Mouse (Mus musculus) embryonic facial prominence, embryonic 13.5 days (tissue): ENCODE measurements around the gene L3mbtl1. TPM values are rescaled to one million over a fixed set of nuclear protein-coding genes. Genes with fewer than 3 reads are reported as not detected.

Experiments used
- ATAC-seq: fragments of 200-750 bp; cut with Nextera tagmentation; 2 replicates; pipeline ENCODE4 v1.8.0; 2017; ENCODE audit warnings: low read depth; ENCODE audit not compliant: insufficient number of reproducible peaks, insufficient read depth, low FRiP score, low TSS enrichment
- H3K27ac ChIP-seq: fragments of 300-500 bp; sonication (generic); 2 replicates; pipeline ENCODE4 v1.5.1; 2015; ENCODE audit warnings: moderate library complexity, mild to moderate bottlenecking, inconsistent platforms
- H3K27me3 ChIP-seq: fragments of 300-500 bp; sonication (generic); 2 replicates; pipeline ENCODE4 v1.6.1; 2015; ENCODE audit warnings: mild to moderate bottlenecking, inconsistent platforms
- H3K36me3 ChIP-seq: fragments of 300-500 bp; sonication (generic); 2 replicates; pipeline ENCODE4 v1.6.1; 2015; ENCODE audit warnings: mild to moderate bottlenecking, inconsistent platforms
- H3K4me1 ChIP-seq: fragments of 300-500 bp; sonication (generic); 2 replicates; pipeline ENCODE4 v1.6.1; 2015; ENCODE audit warnings: inconsistent platforms
- H3K4me2 ChIP-seq: fragments of 300-500 bp; sonication (generic); 2 replicates; pipeline ENCODE4 v1.6.1; 2015; ENCODE audit warnings: moderate library complexity, mild to moderate bottlenecking, inconsistent platforms
- H3K4me3 ChIP-seq: fragments of 300-500 bp; sonication (generic); 2 replicates; pipeline ENCODE4 v1.5.1; 2015; ENCODE audit warnings: mild to moderate bottlenecking, inconsistent platforms
- H3K9ac ChIP-seq: fragments of 300-500 bp; sonication (generic); 2 replicates; pipeline ENCODE4 v1.6.1; 2015; ENCODE audit warnings: mild to moderate bottlenecking, inconsistent platforms
- H3K9me3 ChIP-seq: fragments of 300-500 bp; sonication (generic); 2 replicates; pipeline ENCODE4 v1.6.1; 2016; ENCODE audit warnings: inconsistent platforms
- WGBS: fragments of 180-500 bp; shearing (Covaris S2); methylation state at CpG from one replicate; pipeline ENCODE4 v1.1.7; 2015; ENCODE audit warnings: mixed read lengths; 5-methylcytosine and 5-hydroxymethylcytosine counted together
- polyA plus RNA-seq: library from polyadenylated mRNA; unstranded; fragments of >200 nt; fragmentation: Nextera tagmentation; extraction: Ambion mirVana; gene quantifications from 2 replicates; pipeline ENCODE4 v1.2.1, GENCODE M21; 2015

The L3mbtl1 gene
- polyA plus RNA-seq, 1 experiment from 2014 or later, result 0.13 TPM

- Histone ChIP-seq H3K4me1 (peaks cover 4% of the 10 kb centered on the region), H3K9ac (no peak overlapping the region), H3K4me2 (no peak overlapping the region), H3K27me3 (peaks cover 8% of the 10 kb centered on the region), H3K9me3 (no peaks in the 10 kb centered on the region), H3K4me3 (no peak overlapping the region), H3K27ac (no peak overlapping the region), H3K36me3 (peaks cover 4% of the 10 kb centered on the region; the same call in 1 of the 2 replicates)
- no peak for ATAC-seq
- WGBS, result 71% methylated on average over 3 of the region's 3 CpGs
Measured at GRCm38 (mm10) chr2:162927918-162928585, 15.2 kb upstream of the L3mbtl1 start.

- no peak overlapping the region for H3K27ac ChIP-seq
- no peak for ATAC-seq
- no peak overlapping the region for H3K4me3 ChIP-seq
- 79% methylated on average over 3 of the region's 3 CpGs for WGBS
- H3K27me3 ChIP-seq, result peaks cover 8% of the 10 kb centered on the region
- H3K9me3 ChIP-seq, result no peaks in the 10 kb centered on the region
- peaks cover 9% of the 10 kb centered on the region for H3K4me1 ChIP-seq
- no peak overlapping the region for H3K9ac ChIP-seq
- H3K4me2 ChIP-seq, result no peak overlapping the region; the same call in 1 of the 2 replicates
- H3K36me3 ChIP-seq, result peaks cover 20% of the 10 kb centered on the region
Measured at GRCm38 (mm10) chr2:162929704-162930103, 13.6 kb upstream of the L3mbtl1 start.

- Histone ChIP-seq H3K4me2 (peak overlapping the region; percentile 84), H3K4me3 (peak overlapping the region; percentile 89), H3K27ac (peak overlapping the region; percentile 98), H3K36me3 (peaks cover 29% of the 10 kb centered on the region), H3K27me3 (peaks cover 8% of the 10 kb centered on the region), H3K9ac (peak overlapping the region; percentile 100), H3K9me3 (no peaks in the 10 kb centered on the region), H3K4me1 (peaks cover 9% of the 10 kb centered on the region)
- peak; percentile 59; the same call in 1 of the 2 replicates for ATAC-seq
- under 1% methylated on average over 18 of the region's 18 CpGs for WGBS
Measured at GRCm38 (mm10) chr2:162930516-162931122, 12.7 kb upstream of the L3mbtl1 start.

GRCm38 (mm10) chr2:162931123-162931673, 12.1 kb upstream of the L3mbtl1 start, which contains the start of gene Srsf6:
Gene Srsf6 (plus strand): TSS chr2:162931528.
- WGBS, result under 1% methylated on average over 54 of the region's 68 CpGs
- ATAC-seq, result peak; percentile 89

GRCm38 (mm10) chr2:162931674-162932650, 11.3 kb upstream of the L3mbtl1 start:
- under 1% methylated on average over 96 of the region's 103 CpGs for WGBS
- H3K4me2 ChIP-seq, result peak overlapping the region; percentile 84
- H3K9ac ChIP-seq, result peak overlapping the region; percentile 100
- H3K36me3 ChIP-seq, result peaks cover 40% of the 10 kb centered on the region
- H3K27me3 ChIP-seq, result peaks cover 8% of the 10 kb centered on the region
- H3K9me3 ChIP-seq, result no peaks in the 10 kb centered on the region
- H3K4me3 ChIP-seq, result peak overlapping the region; percentile 89
- peak overlapping the region; percentile 98 for H3K27ac ChIP-seq
- ATAC-seq, result peak; percentile 62
- peaks cover 9% of the 10 kb centered on the region for H3K4me1 ChIP-seq

More at GRCm38 (mm10) chr2:162931123-162931673, 12.1 kb upstream of the L3mbtl1 start, which contains the start of gene Srsf6:
- peaks cover 33% of the 10 kb centered on the region for H3K36me3 ChIP-seq
- peaks cover 9% of the 10 kb centered on the region for H3K4me1 ChIP-seq
- H3K4me3 ChIP-seq, result peak within 1 kb of the TSS; percentile 89
- peaks cover 8% of the 10 kb centered on the region for H3K27me3 ChIP-seq
- peak within 1 kb of the TSS; percentile 98 for H3K27ac ChIP-seq
- no peaks in the 10 kb centered on the region for H3K9me3 ChIP-seq
- H3K4me2 ChIP-seq, result peak within 1 kb of the TSS; percentile 84
- peak within 1 kb of the TSS; percentile 100 for H3K9ac ChIP-seq

- WGBS, result 41% methylated on average over 4 of the region's 4 CpGs
- Histone ChIP-seq H3K4me1 (peaks cover 9% of the 10 kb centered on the region), H3K27ac (no peak overlapping the region), H3K4me3 (peak overlapping the region; percentile 89), H3K4me2 (peak overlapping the region; percentile 84), H3K36me3 (peaks cover 45% of the 10 kb centered on the region), H3K9me3 (no peaks in the 10 kb centered on the region), H3K27me3 (peaks cover 8% of the 10 kb centered on the region), H3K9ac (peak overlapping the region; percentile 100)
- no peak for ATAC-seq
Measured at GRCm38 (mm10) chr2:162932706-162933105, 10.6 kb upstream of the L3mbtl1 start.

GRCm38 (mm10) chr2:162934421-162934820, 8.9 kb upstream of the L3mbtl1 start:
- Histone ChIP-seq H3K9ac (no peak overlapping the region), H3K9me3 (no peaks in the 10 kb centered on the region), H3K27me3 (peaks cover 4% of the 10 kb centered on the region), H3K4me3 (no peak overlapping the region), H3K4me2 (no peak overlapping the region), H3K36me3 (peaks cover 60% of the 10 kb centered on the region), H3K4me1 (peaks cover 9% of the 10 kb centered on the region), H3K27ac (no peak overlapping the region)
- 92% methylated on average over 19 of the region's 19 CpGs for WGBS
- ATAC-seq, result no peak

- WGBS, result 97% methylated on average over 3 of the region's 3 CpGs
- H3K9me3 ChIP-seq, result no peaks in the 10 kb centered on the region
- H3K27ac ChIP-seq, result no peak overlapping the region
- no peak overlapping the region for H3K4me2 ChIP-seq
- peaks cover 68% of the 10 kb centered on the region for H3K36me3 ChIP-seq
- no peak for ATAC-seq
- H3K27me3 ChIP-seq, result no peaks in the 10 kb centered on the region
- H3K4me3 ChIP-seq, result no peak overlapping the region
- H3K9ac ChIP-seq, result no peak overlapping the region
- H3K4me1 ChIP-seq, result peaks cover 9% of the 10 kb centered on the region
Measured at GRCm38 (mm10) chr2:162935700-162936099, 7.6 kb upstream of the L3mbtl1 start.

GRCm38 (mm10) chr2:162939562-162939961, 3.7 kb upstream of the L3mbtl1 start:
- Histone ChIP-seq H3K36me3 (peaks cover 49% of the 10 kb centered on the region), H3K4me3 (no peak overlapping the region), H3K27ac (no peak overlapping the region), H3K4me2 (no peak overlapping the region), H3K9ac (no peak overlapping the region), H3K4me1 (peaks cover 19% of the 10 kb centered on the region), H3K9me3 (no peaks in the 10 kb centered on the region), H3K27me3 (peaks cover 30% of the 10 kb centered on the region)
- ATAC-seq, result no peak
- WGBS, result 71% methylated on average over 1 of the region's 1 CpGs

GRCm38 (mm10) chr2:162943931-162944330, 659 bp downstream of the L3mbtl1 start:
- ATAC-seq, result no peak
- Histone ChIP-seq H3K27ac (no peak overlapping the region), H3K4me1 (peaks cover 19% of the 10 kb centered on the region), H3K9ac (0 out of 2 replicates have a peak overlapping the region, but pooled peaks have one; percentile 71), H3K4me2 (peak overlapping the region; percentile 99), H3K4me3 (peak overlapping the region; percentile 57), H3K27me3 (peaks cover 36% of the 10 kb centered on the region), H3K36me3 (peaks cover 12% of the 10 kb centered on the region), H3K9me3 (no peaks in the 10 kb centered on the region)
- 8% methylated on average over 11 of the region's 11 CpGs for WGBS

- H3K9ac ChIP-seq, result no peak overlapping the region
- H3K9me3 ChIP-seq, result no peaks in the 10 kb centered on the region
- H3K4me1 ChIP-seq, result peaks cover 14% of the 10 kb centered on the region
- WGBS, result 85% methylated on average over 5 of the region's 5 CpGs
- no peak overlapping the region for H3K27ac ChIP-seq
- no peak overlapping the region for H3K4me2 ChIP-seq
- H3K36me3 ChIP-seq, result no peaks in the 10 kb centered on the region
- no peak for ATAC-seq
- no peak overlapping the region for H3K4me3 ChIP-seq
- peaks cover 28% of the 10 kb centered on the region for H3K27me3 ChIP-seq
Measured at GRCm38 (mm10) chr2:162946964-162947363, 3.7 kb downstream of the L3mbtl1 start.
